Mouse (Mus musculus) erythroid progenitor cell, adult 5-6 weeks (primary cell): Measurements from ENCODE around the gene Siglech. TPM values are rescaled to one million over a fixed set of nuclear protein-coding genes. Genes with fewer than 3 reads are reported as not detected.

ENCODE experiments used
- ATAC-seq: replicated peaks from 2 replicates; pipeline ENCODE4 v1.8.0; 2016; ENCODE audit warnings: moderate number of reproducible peaks, mild to moderate bottlenecking, moderate TSS enrichment, inconsistent platforms; ENCODE audit not compliant: poor library complexity, low FRiP score, severe bottlenecking
- total RNA-seq, 2 experiments: library from RNA; stranded (forward) in 1 of 2; stranded (reverse) in 1 of 2; fragments of 150-400 nt in 1 of 2; fragments of 186-747, 209-891 nt in 1 of 2; gene quantifications; 2 replicates each; pipeline versions ENCODE4 v1.2.3 to v1.2.4; 2015 to 2017; ENCODE audit warnings: low replicate concordance in 2 of 2

Gene Siglech
- total RNA-seq, 2 experiments from 2014 or later = 1.1 TPM; not detected in 1

GRCm38 (mm10) chr7:55827551-55827950 lies 59.6 kb downstream of the Siglech start:
- ATAC-seq = no peak

Other genes with a start within 250 kb of the Siglech start
- gene Tubgcp5, start 26.0 kb downstream of the Siglech start, total RNA-seq (2015; ENCODE audit: low replicate concordance) = 14.7 and 24.5 TPM in 2 replicates
- 14.5 and 17.3 TPM in 2 replicates for gene Tubgcp5, start 26.0 kb downstream of the Siglech start, total RNA-seq (2017; ENCODE audit: low replicate concordance)
- 10.5 and 11.9 TPM in 2 replicates for gene Cyfip1, start 73.6 kb downstream of the Siglech start, total RNA-seq (2015; ENCODE audit: low replicate concordance)
- gene Cyfip1, start 73.6 kb downstream of the Siglech start, total RNA-seq (2017; ENCODE audit: low replicate concordance) = 6.5 and 8.3 TPM in 2 replicates
- 35.0 and 67.9 TPM in 2 replicates for gene Nipa2, start 194.3 kb downstream of the Siglech start, total RNA-seq (2015; ENCODE audit: low replicate concordance)
- gene Nipa2, start 194.3 kb downstream of the Siglech start, total RNA-seq (2017; ENCODE audit: low replicate concordance) = 38.0 and 47.7 TPM in 2 replicates